Mouse (Mus musculus): ENCODE results near the gene Ntn4.

GRCm38 (mm10) chr10:93602309-93602708 is 38.2 kb upstream of the Ntn4 start:
- TF ChIP-seq ZC3H11A (IDR thresholded peaks at IDR 0.05; ENCODE audit: low read depth, low read length) (no peak), POLR2A (IDR thresholded peaks at IDR 0.05; ENCODE audit: low read depth, low read length) (no peak), CTCF (conservative IDR thresholded peaks at IDR 0.05 in 1 of 2, IDR thresholded peaks at IDR 0.05 in 1 of 2; ENCODE audit: low read depth in 2 of 2, low read length in 2 of 2) (no peak), USF1 (IDR thresholded peaks at IDR 0.05; ENCODE audit: low read depth, low read length) (no peak), MAX (IDR thresholded peaks at IDR 0.05; ENCODE audit: low read length) (no peak)

Measured in CH12.LX (cell line).